Comparison of ENCODE assay signal across 8 mouse cellular contexts in genomic region chr6:126644181-126645043, GRCm38 (mm10). TPM values are rescaled to one million over a fixed set of nuclear protein-coding genes. Genes with fewer than 3 reads are reported as not detected.
DNase-seq lines count a peak whose midpoint lies in the region; ATAC-seq and TF ChIP-seq lines count a peak whose summit lies in the region.

No protein-coding gene starts in this region.

- under 1% methylated on average over 64 of the region's 66 CpGs for WGBS in liver, postnatal 0 days (ENCODE audit: insufficient replicate concordance)
- under 1% methylated on average over 64 of the region's 66 CpGs for WGBS in stomach, embryonic 14.5 days

- no peak for ATAC-seq in liver, postnatal 0 days
- peak; percentile 34; the same call in 1 of the 2 replicates for ATAC-seq in stomach, embryonic 14.5 days (ENCODE audit: insufficient number of reproducible peaks, insufficient read depth, low FRiP score, low read depth)

- 0 out of 2 replicates have a peak overlapping the region, but pooled peaks have one; percentile 15 for H3K4me3 ChIP-seq in liver, postnatal 0 days (ENCODE audit: low read depth, low read length)
- peak overlapping the region; percentile 43 for H3K4me3 ChIP-seq in stomach, embryonic 14.5 days (ENCODE audit: low read depth, low read length)

- H3K9me3 ChIP-seq in liver, postnatal 0 days (ENCODE audit: low read length), result no peaks in the 10 kb centered on the region
- H3K9me3 ChIP-seq in stomach, embryonic 14.5 days (ENCODE audit: control insufficient read depth, low read depth, low read length), result no peaks in the 10 kb centered on the region

- peak; percentile 12 for DNase-seq in ovary, postnatal 36 days (ENCODE audit: low spot score)
- DNase-seq in ovary, postnatal 10 days (ENCODE audit: low spot score), result no peak
- DNase-seq in cerebellum, postnatal 14 days, result peak; percentile 88 to 89
- peak; percentile 29 to 38 for DNase-seq in frontal cortex, postnatal 25 days (ENCODE audit: low spot score in 2 of 2)
- DNase-seq in layer of hippocampus, adult 8-10 months (ENCODE audit: low spot score in 2 of 2), result peak; percentile 50 to 57
- DNase-seq in liver, postnatal 0 days, result peak; percentile 13
- DNase-seq in adipocyte (ENCODE audit: low spot score), result no peak

- H3K4me2 ChIP-seq in liver, postnatal 0 days (ENCODE audit: low read depth, low read length), result peak overlapping the region; percentile 44
- peak overlapping the region; percentile 81 for H3K4me2 ChIP-seq in stomach, embryonic 14.5 days (replicated peaks; ENCODE audit: low read depth, low read length)

- no peak for TF ChIP-seq EP300 in liver, postnatal 0 days (IDR thresholded peaks at IDR 0.05; ENCODE audit: low read depth)

- no peak overlapping the region for H3K27ac ChIP-seq in liver, postnatal 0 days (ENCODE audit: low read depth)
- H3K27ac ChIP-seq in stomach, embryonic 14.5 days (ENCODE audit: low read length), result no peak overlapping the region

- H3K9ac ChIP-seq in liver, postnatal 0 days (replicated peaks), result no peak overlapping the region
- H3K9ac ChIP-seq in stomach, embryonic 14.5 days (replicated peaks; ENCODE audit: low read depth, low read length), result 0 out of 2 replicates have a peak overlapping the region, but pooled peaks have one; percentile 6

- no peak for TF ChIP-seq CTCF in liver, postnatal 0 days (IDR thresholded peaks at IDR 0.05; ENCODE audit: low read depth)

- H3K4me1 ChIP-seq in liver, postnatal 0 days (ENCODE audit: insufficient read depth), result 0 out of 2 replicates have a peak, but pooled peaks cover 3% of the 10 kb centered on the region
- H3K4me1 ChIP-seq in stomach, embryonic 14.5 days (ENCODE audit: control insufficient read depth, insufficient read depth, low read length), result peaks cover 9% of the 10 kb centered on the region; the same call in 1 of the 2 replicates

- no peaks in the 10 kb centered on the region for H3K36me3 ChIP-seq in liver, postnatal 0 days (replicated peaks; ENCODE audit: insufficient read depth, low read length)
- H3K36me3 ChIP-seq in stomach, embryonic 14.5 days (ENCODE audit: control insufficient read depth, insufficient read depth, low read length), result no peaks in the 10 kb centered on the region

- peaks cover 57% of the 10 kb centered on the region for H3K27me3 ChIP-seq in liver, postnatal 0 days (ENCODE audit: insufficient read depth, low read length)
- peaks cover 33% of the 10 kb centered on the region for H3K27me3 ChIP-seq in stomach, embryonic 14.5 days (ENCODE audit: control insufficient read depth, insufficient read depth, low read length)

RNA-seq across cellular contexts. Expression of gene Kcna1, which starts 1.8 kb away (rescaled TPM):
- total RNA-seq in layer of hippocampus, adult 8-10 months (2022), result 100 to 1,000 TPM; 118 to 123 (median 121) TPM
- polyA plus RNA-seq in liver, postnatal 0 days (2015; fragmentation: Nextera tagmentation; extraction: Ambion mirVana), result not detected in 2 replicates
- polyA plus RNA-seq in stomach, embryonic 14.5 days (2014; fragmentation: Nextera tagmentation; extraction: Ambion mirVana), result 1.5 and 1.7 TPM in 2 replicates

Comparison
In these comparisons a context has a peak if more than half of its experiments do, and no peak if none do; other contexts are left out.
1. DNase-seq: peak in ovary, postnatal 36 days (single experiment), cerebellum, postnatal 14 days (2 of 2), frontal cortex, postnatal 25 days (2 of 2), layer of hippocampus, adult 8-10 months (2 of 2) and liver, postnatal 0 days (single experiment); none in ovary, postnatal 10 days (single experiment) and adipocyte (single experiment).